Mouse (Mus musculus): ENCODE data around the gene Taf1c.

Taf1c gene

GRCm38 (mm10) chr8:119604996-119605395 lies at the start of gene Taf1c:
Gene Taf1c (minus strand): TSS chr8:119605222.
- peak; percentile 94 to 96 for DNase-seq

- DNase-seq, result no peak
Observed at GRCm38 (mm10) chr8:119651324-119651723, 46.3 kb upstream of the Taf1c start.

- DNase-seq, result no peak
Observed at GRCm38 (mm10) chr8:119646846-119647245, 41.8 kb upstream of the Taf1c start.

GRCm38 (mm10) chr8:119646197-119646596 lies 41.2 kb upstream of the Taf1c start:
- no peak for DNase-seq

GRCm38 (mm10) chr8:119644981-119645597 lies 40.1 kb upstream of the Taf1c start:
- DNase-seq, result no peak

- DNase-seq, result no peak
Observed at GRCm38 (mm10) chr8:119644429-119644960, 39.5 kb upstream of the Taf1c start.

GRCm38 (mm10) chr8:119642960-119643359 lies 37.9 kb upstream of the Taf1c start:
- peak in 1 of 2 experiments; percentile 16 for DNase-seq

GRCm38 (mm10) chr8:119641058-119641457 lies 36.0 kb upstream of the Taf1c start:
- DNase-seq, result no peak

- DNase-seq, result no peak
Observed at GRCm38 (mm10) chr8:119639798-119640197, 34.8 kb upstream of the Taf1c start.

GRCm38 (mm10) chr8:119638261-119638660 lies 33.2 kb upstream of the Taf1c start:
- DNase-seq, result peak in 1 of 2 experiments; percentile 17

GRCm38 (mm10) chr8:119637381-119637780 lies 32.4 kb upstream of the Taf1c start:
- no peak for DNase-seq

GRCm38 (mm10) chr8:119636766-119637165 lies 31.7 kb upstream of the Taf1c start:
- DNase-seq, result no peak

GRCm38 (mm10) chr8:119635958-119636357 lies 30.9 kb upstream of the Taf1c start:
- no peak for DNase-seq

- DNase-seq, result peak in 1 of 2 experiments; percentile 13
Observed at GRCm38 (mm10) chr8:119635378-119635777, 30.4 kb upstream of the Taf1c start, which contains the start of gene Kcng4. Gene Kcng4 (minus strand): TSS chr8:119635680.

GRCm38 (mm10) chr8:119634616-119635336 lies 29.8 kb upstream of the Taf1c start:
- DNase-seq, result no peak

GRCm38 (mm10) chr8:119632909-119633308 lies 27.9 kb upstream of the Taf1c start:
- DNase-seq, result no peak

- DNase-seq, result no peak
Observed at GRCm38 (mm10) chr8:119632246-119632645, 27.2 kb upstream of the Taf1c start.

GRCm38 (mm10) chr8:119630841-119631240 lies 25.8 kb upstream of the Taf1c start:
- DNase-seq, result no peak

GRCm38 (mm10) chr8:119627613-119628359 lies 22.8 kb upstream of the Taf1c start:
- no peak for DNase-seq

GRCm38 (mm10) chr8:119627199-119627598 lies 22.2 kb upstream of the Taf1c start:
- DNase-seq, result no peak

GRCm38 (mm10) chr8:119625788-119626187 lies 20.8 kb upstream of the Taf1c start:
- DNase-seq, result no peak

GRCm38 (mm10) chr8:119624916-119625315 lies 19.9 kb upstream of the Taf1c start:
- DNase-seq, result no peak

GRCm38 (mm10) chr8:119623744-119624143 lies 18.7 kb upstream of the Taf1c start:
- no peak for DNase-seq
